Mouse (Mus musculus) liver, adult (tissue): ENCODE results near the gene Fam89a.

Experiments
- GATA4 ChIP-seq: IDR thresholded peaks from 2 replicates; pipeline ENCODE4 v1.6.1; 2014; ENCODE audit warnings: mild to moderate bottlenecking, low read length; ENCODE audit not compliant: insufficient replicate concordance

Gene Fam89a

GRCm38 (mm10) chr8:124751709-124752173 is at the start of gene Fam89a:
Gene Fam89a, minus strand, starts transcription at chr8:124751832.
- TF ChIP-seq GATA4, result no peak

- TF ChIP-seq GATA4, result no peak
These were observed 48.9 kb upstream of the Fam89a start for GRCm38 (mm10) chr8:124800542-124800941.

GRCm38 (mm10) chr8:124795781-124796488 is 44.3 kb upstream of the Fam89a start:
- TF ChIP-seq GATA4, result no peak

- TF ChIP-seq GATA4, result no peak
These were observed 42.8 kb upstream of the Fam89a start for GRCm38 (mm10) chr8:124794486-124794780.

- no peak for TF ChIP-seq GATA4
These were observed 42.2 kb upstream of the Fam89a start for GRCm38 (mm10) chr8:124793661-124794485.

GRCm38 (mm10) chr8:124793172-124793651 is 41.6 kb upstream of the Fam89a start:
- TF ChIP-seq GATA4, result no peak

GRCm38 (mm10) chr8:124792708-124793107 is 41.1 kb upstream of the Fam89a start, which contains the start of gene Trim67:
Gene Trim67, plus strand, starts transcription at chr8:124793092.
- TF ChIP-seq GATA4, result no peak

GRCm38 (mm10) chr8:124792186-124792585 is 40.6 kb upstream of the Fam89a start:
- no peak for TF ChIP-seq GATA4

- TF ChIP-seq GATA4, result no peak
These were observed 40.1 kb upstream of the Fam89a start for GRCm38 (mm10) chr8:124791751-124792150.

- TF ChIP-seq GATA4, result no peak
These were observed 39.0 kb upstream of the Fam89a start for GRCm38 (mm10) chr8:124790676-124791075.

GRCm38 (mm10) chr8:124784613-124785012 is 33.0 kb upstream of the Fam89a start:
- no peak for TF ChIP-seq GATA4

GRCm38 (mm10) chr8:124783228-124783627 is 31.6 kb upstream of the Fam89a start:
- TF ChIP-seq GATA4, result no peak

GRCm38 (mm10) chr8:124782431-124782830 is 30.8 kb upstream of the Fam89a start:
- no peak for TF ChIP-seq GATA4

- no peak for TF ChIP-seq GATA4
These were observed 28.6 kb upstream of the Fam89a start for GRCm38 (mm10) chr8:124780236-124780635.

GRCm38 (mm10) chr8:124775695-124776094 is 24.1 kb upstream of the Fam89a start:
- no peak for TF ChIP-seq GATA4

GRCm38 (mm10) chr8:124772389-124772788 is 20.8 kb upstream of the Fam89a start:
- TF ChIP-seq GATA4, result no peak
